Mouse (Mus musculus) gastrocnemius, postnatal 25 days (tissue): ENCODE results near the gene Slc20a1. TPM values are rescaled to one million over a fixed set of nuclear protein-coding genes. Genes with fewer than 3 reads are reported as not detected.

Experiments used
- DNase-seq: peaks from one replicate; pipeline ENCODE4 v3.0.0; 2022
- total RNA-seq, 2 experiments: library from RNA; stranded (reverse); gene quantifications; 1 replicate in 1 of 2; 2 replicates in 1 of 2; pipeline ENCODE4 v1.2.3; 2021

Slc20a1 gene
- total RNA-seq, 2 experiments from 2014 or later = 5.6 to 11.5 TPM

GRCm38 (mm10) chr2:129253631-129253970, 55.0 kb downstream of the Slc20a1 start:
- DNase-seq = no peak

DNA sequence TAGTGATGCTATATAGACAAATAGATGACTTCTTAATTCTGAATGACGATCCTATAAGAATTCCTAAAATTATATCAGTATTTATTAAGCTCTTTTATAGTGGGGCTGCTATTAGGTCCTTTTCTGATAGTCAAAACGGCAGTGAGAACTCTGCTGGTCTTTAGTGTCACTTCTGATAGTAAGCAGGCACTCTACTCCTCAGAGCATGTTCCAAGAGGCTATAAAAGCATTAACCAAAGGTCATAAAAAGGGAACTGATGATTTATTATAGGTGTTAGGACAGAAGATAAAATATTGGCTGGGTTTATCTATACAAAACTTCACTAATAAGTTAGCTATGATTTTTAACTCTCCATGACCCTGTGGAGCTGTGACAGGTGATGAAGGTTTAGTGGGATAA, 55.5 kb downstream of the Slc20a1 start:
- DNase-seq = no peak

DNA sequence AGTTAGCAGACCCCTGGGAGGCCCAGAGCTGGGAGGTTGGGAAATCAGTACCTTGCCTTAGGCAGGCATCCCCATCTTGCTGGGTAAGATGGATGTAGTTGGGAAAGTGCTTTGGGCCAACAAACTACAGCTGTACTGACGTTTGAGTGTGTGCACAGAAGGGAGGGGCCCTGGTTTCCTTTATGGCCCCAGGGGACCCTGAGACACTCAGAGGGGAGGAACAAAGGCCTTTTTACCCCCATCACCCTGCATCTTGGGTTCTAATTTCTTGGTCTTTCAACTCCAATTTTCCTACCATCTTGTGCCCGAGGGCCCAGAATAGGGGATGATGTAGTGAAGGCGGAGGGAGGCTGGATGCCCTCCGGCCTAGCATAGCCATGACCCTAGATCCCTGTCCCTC, 57.4 kb downstream of the Slc20a1 start:
- no peak for DNase-seq

DNA sequence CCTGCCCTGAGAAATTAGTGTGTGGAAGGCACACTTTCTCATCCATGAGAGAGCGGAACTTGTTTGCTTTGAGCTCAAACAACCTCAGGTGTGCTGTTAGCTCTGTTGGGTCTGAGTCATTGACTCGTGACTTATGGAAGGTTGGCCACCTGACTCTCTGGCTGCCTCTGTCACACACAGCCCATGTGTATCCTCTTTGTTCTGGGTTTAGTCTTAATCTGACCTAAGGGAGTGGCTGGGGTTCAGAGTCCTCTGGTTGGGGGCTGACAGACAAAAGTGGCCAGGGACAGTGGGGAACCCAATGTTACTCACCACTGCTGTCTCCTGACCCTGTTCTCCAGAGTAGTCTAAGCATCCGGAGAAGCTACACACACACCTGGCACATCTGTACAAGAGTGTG, 59.5 kb downstream of the Slc20a1 start:
- no peak for DNase-seq

- DNase-seq = no peak
These were observed 60.1 kb downstream of the Slc20a1 start for GRCm38 (mm10) chr2:129258475-129259211.

DNA sequence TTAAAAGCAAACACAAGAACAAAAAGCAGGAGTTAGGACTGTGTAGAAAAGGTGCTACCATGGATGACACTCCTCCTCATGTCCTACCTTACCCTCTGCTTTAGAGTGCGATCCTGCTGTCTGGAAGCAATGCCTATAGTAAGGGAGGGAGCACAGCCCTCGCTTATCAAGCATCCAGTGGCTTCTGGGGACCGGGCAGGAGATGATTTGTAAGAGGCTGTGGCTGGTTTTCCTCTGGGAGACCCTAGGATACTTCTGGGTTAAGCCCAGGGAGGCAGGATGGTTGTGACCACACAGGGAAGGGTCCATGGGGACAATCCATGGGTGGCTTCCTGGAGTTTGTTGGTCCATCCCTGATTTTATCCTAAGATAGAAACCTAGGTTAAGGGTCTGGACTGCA, 62.1 kb downstream of the Slc20a1 start:
- DNase-seq = no peak

Other genes starting within 250 kb of the Slc20a1 start
- gene Zc3h6, start 231.4 kb upstream of the Slc20a1 start, total RNA-seq = 1 to 10 TPM; 3.8 to 4.4 TPM
- 10 to 100 TPM in 1 of 2 experiments, 1 to 10 TPM in 1; 9.6 to 13.4 TPM for gene Gm10762, start 231.0 kb upstream of the Slc20a1 start, total RNA-seq
- not detected for gene Vinac1, start 150.6 kb upstream of the Slc20a1 start, total RNA-seq
- gene Ttl, start 132.8 kb upstream of the Slc20a1 start, total RNA-seq = 1 to 10 TPM; 6.0 to 6.3 TPM
- 10 to 100 TPM; 10.7 to 11.4 TPM for gene Polr1b, start 97.8 kb upstream of the Slc20a1 start, total RNA-seq
- 1 to 10 TPM; 7.4 to 8.4 TPM for gene Chchd5, start 69.1 kb upstream of the Slc20a1 start, total RNA-seq
- gene Ckap2l, start 98.4 kb downstream of the Slc20a1 start, total RNA-seq = under 1 TPM; 0.49 to 0.64 TPM
- gene Il1a, start 111.2 kb downstream of the Slc20a1 start, total RNA-seq = not detected
- gene Il1b, start 172.4 kb downstream of the Slc20a1 start, total RNA-seq = not detected